Mouse (Mus musculus) frontal cortex, postnatal 36 days (tissue): ENCODE measurements at regions not wholly inside any gene's neighbourhood (a gene's known extent, or its start where the extent isn't known, plus 50 kb on each side); places are given as distances from the start of the nearest gene placed in this dataset.

Source experiments
- DNase-seq, 2 experiments: peaks; one replicate each; pipeline ENCODE4 v3.0.0; 2022; ENCODE audit warnings: low spot score in 2 of 2

DNA sequence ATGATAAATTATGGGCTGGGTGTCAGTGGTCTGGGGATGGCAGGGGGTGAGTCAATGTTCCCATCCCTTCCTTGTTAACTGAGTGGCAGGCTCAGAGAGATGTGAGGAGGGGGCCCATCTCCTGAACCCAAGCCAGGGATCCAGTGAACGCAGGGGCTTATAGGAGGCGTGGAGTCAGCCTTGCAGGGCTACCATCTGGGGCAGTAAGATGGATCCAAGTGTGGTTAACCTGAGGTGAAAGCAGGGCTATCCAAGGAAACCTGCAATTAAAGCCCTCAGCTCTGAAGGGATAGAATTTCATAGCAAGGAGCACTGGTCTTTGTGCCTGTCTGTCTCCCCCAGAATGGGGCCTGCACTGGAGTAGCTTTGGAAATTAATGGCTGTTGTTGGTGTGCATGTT, 103.3 kb upstream of the Mgmt start:
- no peak for DNase-seq

DNA sequence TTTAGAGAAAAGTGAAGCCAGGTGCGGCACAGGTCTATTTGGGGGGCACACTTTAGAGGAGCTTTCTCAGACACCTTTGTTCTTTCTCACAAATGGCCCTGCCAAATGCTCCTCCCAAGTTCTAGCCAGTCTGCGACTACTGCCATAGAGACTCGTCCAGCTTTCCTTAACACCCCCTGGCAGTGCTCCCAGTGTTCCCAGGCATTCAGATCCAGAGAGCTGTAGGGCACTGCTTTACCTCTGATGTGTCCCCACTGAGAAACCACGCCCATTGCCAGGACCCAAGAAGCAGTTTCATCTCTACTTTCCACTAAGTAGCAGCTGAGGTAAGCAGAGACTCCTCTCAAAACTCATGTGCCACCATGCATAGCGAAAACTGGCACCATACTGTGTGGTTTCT, 102.3 kb upstream of the Mgmt start:
- DNase-seq: no peak

DNA sequence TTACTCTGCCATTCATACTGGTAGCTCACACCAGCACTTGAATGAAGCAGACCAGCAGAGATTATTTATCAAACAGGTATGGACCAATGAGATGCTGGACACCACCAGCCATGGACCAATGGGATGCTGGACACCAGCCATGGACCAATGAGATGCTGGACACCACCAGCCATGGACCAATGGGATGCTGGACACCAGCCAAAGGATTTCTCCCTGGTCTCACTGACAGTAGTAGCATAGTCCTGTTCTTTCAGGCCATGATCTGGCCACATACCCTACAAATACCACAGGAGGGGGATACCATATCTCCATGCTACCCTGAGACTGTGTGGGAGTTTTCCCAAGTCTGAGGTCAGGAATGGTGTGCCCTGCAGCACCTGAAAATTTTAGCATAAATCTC, 98.0 kb upstream of the Mgmt start:
- DNase-seq: no peak

DNA sequence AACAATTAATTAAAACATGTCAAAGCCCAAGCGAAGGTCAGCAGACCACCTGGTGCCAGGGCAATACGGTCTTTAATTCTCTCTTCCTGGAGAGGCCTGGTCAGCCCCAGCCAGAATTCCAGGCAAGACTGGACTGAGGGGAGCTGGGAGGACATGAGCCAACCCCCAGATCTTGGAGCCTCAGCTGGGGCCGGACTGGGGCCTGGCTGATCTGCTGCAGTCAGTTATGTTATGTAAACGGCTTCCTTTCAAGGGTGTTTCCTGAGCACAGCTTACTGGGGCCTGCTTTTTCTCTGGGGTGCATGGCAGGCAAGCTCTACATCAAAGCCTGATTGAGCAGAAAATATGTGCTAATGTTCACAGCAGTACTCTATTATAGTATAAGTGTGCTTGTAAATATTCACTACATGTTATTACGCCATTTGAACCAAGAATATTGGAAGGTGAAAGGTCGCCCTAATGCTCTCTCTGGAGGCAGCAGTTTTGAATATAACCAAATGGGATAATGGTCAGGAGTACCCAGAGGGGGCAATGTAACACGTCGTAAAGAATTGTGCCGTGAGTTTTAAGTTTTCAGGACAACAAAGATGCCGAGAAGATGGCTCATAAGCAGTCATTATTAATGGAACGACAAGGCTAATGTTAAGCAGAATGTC, 96.5 kb upstream of the Mgmt start:
- no peak for DNase-seq

DNA sequence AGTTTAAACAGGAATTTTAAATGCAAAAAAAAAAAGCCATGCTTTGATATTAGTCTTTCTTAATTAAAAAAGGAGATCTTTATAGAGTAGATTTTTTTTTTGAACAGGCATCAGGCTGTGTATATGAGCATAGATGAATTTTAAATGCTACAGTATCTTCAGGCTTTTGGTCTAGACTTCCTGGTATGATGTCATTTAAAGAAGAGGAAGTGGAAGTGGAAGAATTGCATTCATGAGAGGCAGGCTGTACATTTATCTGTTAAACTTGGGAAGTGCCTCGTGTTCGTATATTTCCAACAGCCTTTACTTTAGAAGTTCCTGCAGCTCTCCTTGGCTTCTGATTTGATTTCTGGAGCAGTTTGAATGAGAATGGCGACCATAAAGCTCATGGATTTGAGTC, 95.8 kb upstream of the Mgmt start:
- DNase-seq: no peak

DNA sequence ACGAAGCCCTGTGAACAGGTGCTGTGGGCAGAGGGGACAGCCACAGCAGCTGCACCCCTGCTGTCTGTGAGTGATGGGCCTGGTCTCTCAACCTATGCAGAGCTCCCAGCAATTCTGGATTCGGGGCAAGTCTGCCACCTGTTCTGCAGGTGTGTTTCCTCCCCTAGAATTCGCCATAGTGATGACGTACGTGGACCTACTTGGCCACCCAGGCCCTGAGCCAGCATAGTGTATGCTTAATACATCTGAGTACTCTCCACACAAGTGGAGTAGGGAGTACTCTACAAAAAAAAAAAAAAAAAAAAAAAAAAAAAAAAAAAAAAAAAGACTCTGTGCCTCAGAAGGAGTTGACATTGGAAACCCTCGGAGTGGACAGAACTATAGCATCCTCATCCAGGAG, 87.3 kb upstream of the Mgmt start:
- DNase-seq: no peak

DNA sequence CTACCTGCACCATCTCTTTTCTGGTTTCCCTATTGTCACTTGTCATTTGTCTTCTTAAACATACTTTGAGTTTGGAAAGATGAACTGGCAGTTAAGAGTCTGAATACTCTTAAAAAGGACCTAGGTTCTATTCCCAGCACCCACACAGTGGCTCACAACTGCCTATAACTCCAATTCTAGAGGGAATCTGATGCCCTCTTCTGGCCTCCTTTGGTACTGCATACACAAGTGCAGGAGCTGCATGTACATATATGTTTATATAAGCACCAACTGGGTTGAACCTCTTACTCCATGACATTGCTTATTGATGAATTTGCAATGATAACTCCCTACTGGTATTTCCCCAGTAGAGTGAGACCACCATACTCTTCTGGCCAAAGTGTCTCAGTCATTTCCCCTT, 86.4 kb upstream of the Mgmt start:
- no peak for DNase-seq

DNA sequence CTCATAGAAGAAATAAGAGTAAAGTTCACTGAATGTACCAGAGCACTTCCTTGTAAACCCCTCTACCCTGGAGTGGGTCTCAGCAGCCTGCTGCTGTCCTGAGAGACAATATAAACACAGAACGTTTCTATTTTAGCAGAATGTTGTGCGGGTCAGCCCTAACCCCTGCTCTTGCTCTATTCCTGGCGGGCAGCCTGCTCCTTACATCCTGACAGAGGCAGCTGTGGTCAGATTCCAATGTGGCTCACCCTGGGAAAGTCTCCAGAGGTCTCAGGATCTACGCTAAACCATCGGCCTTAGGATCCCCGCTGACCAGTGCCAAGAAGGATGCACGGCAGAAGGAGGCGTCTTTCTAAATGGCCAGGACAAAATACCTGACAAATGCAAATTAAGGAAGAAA, 84.8 kb upstream of the Mgmt start:
- no peak for DNase-seq

DNA sequence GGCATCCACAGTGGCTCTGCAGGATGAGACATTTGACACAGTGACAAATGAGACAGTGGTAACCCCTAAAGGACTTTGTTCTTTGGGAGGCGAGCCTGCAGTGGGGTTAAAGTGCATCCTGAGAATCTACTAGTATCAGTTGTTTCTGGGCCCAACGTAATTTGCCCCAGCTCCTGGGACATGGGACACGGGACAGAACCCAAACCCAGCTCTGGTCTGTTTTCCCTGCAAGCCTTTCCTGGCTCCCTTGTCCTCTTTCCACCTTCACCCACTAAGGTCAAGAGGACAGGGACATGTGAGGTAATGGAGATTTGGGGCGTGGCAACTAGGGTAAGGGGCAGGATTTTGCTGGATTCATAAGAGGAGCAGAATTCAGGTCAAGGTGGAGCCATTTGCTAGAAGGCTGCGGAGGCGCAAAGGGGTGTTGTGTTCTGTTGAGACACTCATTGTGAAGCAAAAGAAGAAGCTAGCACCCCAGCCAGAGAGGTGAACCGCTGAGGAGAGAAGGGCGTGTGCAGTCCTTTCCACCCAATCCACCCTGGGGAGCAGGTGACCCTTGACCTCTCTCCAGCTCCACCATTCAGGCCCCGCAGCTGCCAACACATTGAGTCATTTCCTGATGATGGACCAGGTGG, 80.6 kb upstream of the Mgmt start:
- DNase-seq: no peak

DNA sequence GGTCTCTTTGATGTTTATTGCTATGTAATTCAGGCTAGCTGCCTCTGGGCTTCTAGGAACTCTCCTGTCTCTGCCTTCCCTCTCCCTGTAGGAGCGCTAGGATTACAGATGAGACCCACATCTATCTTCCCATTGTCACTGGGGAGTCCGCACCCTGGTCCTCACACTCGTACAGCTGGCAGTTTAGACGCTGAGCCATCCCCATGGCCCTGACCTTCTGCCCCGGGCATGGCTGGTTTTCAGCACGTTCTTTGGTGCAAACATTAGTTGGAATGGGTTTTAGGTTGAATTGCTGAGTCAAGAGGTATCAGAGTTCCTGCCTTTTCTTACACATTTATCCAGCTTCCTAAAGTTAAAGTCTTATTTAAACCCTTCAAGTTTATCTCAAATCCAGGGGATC, 79.7 kb upstream of the Mgmt start:
- DNase-seq: no peak

DNA sequence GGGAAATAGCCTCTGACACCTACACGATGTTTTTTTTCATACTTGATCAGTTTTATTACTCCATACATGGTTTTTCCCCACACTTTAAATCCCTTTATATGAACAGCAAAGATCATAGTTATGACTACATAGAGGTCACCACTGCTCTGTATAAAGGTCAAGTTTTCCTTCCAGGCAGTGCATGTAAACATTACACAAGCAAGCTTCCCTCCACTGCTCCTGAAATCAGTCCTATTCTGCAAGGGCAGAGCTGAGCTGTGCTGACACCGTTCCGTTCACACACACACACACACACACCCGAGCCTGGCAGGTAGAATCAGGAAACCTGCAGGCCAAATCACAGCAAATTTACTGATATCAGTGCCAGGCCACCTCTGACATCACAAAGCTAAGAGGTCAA, 74.1 kb upstream of the Mgmt start:
- DNase-seq: no peak

DNA sequence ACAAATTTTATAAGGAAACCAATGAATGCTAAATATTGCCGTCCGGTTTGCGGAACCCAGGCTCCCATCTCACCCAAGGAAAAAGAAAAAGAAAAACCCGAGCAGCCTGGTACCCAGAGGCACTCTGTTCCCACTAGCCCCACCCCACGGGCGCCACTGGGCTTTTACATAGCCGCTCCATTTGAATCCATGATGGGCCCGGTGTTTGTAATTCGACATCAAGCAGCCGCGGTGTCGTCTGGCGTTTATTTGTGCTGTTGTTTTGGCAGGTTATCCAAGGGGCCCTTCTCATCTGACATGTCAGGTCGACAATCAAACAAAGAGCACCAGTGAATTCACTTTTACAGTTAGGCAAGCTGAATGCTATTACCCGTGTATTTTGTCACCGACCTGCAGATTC, 68.8 kb upstream of the Mgmt start:
- peak in 1 of 2 experiments; percentile 6 for DNase-seq

DNA sequence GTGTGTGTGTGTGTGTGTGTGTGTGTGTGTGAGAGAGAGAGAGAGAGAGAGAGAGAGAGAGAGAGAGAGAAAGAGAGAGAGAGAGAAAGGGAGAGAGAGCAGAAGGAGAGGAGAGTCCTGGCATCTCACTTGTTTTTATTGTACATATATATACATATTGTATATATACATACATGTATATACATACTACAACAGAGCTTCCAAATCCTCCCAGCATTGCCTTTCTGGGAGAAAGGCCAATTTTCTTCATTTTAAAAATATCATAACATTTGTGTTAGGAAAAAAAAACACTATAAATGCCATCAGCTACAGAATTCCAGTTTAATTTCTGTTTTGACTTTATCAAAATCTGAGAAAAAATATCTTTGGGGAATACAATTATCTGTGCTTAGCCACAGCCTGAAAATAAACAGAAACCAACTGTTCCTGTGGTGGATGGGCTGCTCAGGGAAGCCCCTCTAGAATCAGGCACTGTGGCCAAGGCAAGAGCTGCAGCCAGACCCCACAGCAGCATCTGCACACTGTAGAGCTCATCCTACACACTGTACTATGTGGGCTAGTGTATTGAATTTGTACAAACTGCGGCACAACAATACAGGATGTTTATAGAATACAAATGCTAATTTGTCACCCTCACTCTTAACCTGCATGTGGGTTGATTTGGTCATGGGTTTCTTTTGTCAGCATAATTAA, 64.6 kb upstream of the Mgmt start:
- DNase-seq: no peak

DNA sequence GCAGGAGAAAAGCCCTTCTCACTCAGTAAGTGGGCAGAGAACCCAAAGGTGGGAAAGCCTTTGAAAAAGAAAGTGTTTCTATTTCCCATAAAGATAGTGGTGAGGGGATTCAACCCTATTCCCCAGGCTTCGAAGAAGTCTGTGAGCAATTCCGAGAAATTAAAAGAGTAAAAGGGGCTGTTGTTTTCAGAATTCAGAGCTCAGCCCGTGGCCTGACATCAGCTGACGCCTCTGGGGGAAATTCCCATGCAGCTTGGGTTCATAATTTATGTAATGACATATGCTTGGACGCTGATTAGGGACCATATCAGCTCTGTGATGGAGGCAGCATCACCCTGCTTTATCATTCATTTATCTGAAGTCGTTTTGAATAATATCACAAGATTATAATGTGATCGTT, 62.0 kb upstream of the Mgmt start:
- no peak for DNase-seq

DNA sequence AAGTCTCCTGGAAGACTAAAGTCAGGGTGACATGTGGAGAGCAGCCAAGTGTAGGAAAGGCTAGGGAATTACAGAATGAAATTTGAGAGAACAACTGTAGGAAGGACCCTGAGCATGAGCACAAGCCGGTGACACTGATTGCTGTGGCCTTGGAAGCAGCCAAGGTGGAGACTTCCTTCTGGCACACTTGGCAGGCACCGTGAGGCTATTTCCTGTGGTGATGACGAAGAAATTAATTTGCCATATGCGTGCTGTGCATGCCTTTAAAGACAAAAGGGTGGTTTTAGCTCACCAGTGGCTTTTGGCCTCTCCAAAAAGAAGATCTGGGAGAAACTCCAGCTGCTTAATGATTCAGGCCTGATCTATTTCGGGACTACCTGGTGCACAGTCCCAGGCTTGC, 55.4 kb upstream of the Mgmt start:
- no peak for DNase-seq

DNA sequence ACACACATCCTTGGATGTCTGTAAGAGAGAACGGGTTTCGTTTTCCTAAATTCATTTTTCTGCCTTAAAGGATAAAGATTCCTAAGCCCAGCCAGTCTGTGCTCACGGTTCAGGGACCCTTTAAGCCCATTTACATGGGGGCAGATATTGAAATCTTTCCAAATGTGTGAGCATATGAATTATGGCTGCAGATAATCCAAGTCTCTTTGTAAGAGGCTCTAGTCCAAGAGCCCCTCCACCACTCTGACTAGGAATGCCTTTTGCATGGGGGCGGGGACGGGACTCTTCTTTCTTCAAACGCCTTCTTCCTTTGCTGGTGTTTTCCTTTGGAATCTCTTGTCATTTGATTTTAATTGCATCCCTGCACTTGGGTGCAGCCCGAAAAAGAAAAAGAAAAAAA, 54.2 kb upstream of the Mgmt start:
- no peak for DNase-seq

DNA sequence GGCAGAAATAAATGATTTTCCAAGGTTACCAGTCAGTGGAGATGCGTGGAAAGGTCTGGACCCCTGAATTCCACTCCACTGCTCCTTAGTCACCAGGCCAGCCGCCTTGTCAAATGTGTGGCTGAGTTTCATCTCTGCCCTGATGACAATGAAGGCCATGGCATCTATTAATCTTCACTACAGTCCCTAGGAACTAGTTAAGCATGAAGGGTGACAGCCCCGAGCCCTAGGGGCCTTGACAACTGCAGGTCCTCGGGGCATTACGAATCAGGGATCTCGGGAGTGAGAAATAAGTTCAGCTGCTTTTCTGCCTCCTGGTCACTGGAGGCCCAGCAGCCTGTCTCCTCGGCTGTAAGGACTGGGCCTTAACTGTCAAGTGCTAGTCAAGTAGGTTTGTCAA, 51.7 kb upstream of the Mgmt start:
- no peak for DNase-seq

DNA sequence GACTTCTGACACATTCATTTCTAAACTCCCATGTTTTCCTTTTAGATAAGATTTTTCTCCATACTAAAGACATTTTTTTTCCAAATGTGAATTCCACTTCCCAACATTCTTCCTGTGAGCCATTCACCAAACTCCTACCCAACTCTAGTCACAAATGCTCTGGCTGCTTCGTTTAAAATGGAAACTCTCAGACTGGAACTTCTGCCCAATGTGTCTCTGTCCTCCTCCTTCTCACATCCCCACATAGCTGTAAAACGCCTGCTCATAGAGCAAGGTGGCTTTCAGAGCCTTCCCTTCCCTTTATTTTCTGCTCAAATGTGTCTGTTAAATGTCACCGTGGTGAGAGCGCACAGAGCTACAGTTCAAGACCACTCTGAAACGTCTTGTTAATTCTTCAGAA, 50.1 kb upstream of the Mgmt start:
- no peak for DNase-seq
